Mouse (Mus musculus) liver, adult (tissue): Measurements from ENCODE around the gene Odf2.

Experiments used
- GATA4 ChIP-seq: IDR thresholded peaks from 2 replicates; pipeline ENCODE4 v1.6.1; 2014; ENCODE audit warnings: mild to moderate bottlenecking, low read length; ENCODE audit not compliant: insufficient replicate concordance

Odf2 gene

DNA sequence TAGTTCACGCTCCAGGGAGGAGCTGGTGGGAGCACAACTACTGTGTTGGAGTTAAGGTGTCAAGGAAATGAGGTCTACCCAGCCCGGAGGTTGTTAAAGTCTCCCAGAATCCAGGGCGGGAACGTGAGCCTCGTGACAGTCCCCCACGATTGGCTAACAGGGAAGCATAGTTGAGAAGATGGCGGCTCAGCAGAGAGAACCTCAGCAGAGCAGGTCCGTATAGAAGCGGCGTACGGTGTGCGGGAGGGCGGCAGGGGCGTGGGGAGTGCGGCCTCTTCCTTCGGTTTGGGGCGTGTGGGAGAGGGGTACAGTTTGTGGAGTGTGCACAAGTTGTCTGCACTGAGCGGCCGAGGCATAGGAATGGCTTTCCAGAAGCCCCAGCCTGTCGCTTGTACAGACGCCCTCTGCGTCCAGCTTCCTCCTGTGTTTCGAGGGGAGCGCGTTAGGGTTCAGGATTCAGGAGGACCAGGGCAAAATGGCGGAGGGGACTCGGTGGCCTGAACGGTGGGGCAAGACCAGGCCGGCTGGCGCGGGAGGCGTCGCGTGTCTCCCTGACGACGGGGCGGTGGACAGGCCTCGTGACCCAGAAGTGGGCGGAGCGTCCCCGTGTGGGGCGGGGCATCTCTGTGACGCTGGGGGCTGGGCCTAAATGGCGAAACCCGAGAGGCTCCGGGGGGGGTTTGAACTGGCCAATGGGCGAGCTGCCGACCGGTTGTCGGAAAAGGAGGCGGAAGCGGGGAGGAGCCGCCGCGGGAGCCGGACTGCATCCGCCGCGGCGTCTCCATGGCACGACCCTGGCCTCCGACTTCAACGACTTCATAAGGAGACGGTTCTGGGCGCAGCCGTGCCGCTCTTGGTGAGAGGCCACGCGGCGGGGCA, at the start of gene Odf2:
Gene Odf2, plus strand, starts transcription at position 156 of the 879 bp plus-strand sequence.
- TF ChIP-seq GATA4: no peak

DNA sequence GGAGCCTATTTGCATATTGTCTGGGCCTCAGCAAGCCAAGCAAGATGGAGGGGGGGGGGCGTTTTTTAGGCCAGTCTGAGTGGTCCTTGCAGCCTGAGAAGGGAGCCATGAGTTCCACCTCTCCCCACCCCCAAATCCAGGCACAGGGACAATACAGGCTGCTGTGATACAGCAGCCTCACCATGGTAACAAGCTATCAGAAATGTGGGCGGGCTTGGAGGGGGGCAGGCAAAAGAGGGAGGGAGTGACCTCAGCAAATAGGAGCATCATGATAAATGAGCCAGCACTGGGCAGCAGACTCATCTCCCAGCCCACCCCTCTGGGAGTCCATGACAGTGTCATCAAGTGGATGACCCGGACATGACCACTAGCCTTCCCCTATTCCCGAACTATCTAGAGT, 49.6 kb upstream of the Odf2 start:
- TF ChIP-seq GATA4: no peak

DNA sequence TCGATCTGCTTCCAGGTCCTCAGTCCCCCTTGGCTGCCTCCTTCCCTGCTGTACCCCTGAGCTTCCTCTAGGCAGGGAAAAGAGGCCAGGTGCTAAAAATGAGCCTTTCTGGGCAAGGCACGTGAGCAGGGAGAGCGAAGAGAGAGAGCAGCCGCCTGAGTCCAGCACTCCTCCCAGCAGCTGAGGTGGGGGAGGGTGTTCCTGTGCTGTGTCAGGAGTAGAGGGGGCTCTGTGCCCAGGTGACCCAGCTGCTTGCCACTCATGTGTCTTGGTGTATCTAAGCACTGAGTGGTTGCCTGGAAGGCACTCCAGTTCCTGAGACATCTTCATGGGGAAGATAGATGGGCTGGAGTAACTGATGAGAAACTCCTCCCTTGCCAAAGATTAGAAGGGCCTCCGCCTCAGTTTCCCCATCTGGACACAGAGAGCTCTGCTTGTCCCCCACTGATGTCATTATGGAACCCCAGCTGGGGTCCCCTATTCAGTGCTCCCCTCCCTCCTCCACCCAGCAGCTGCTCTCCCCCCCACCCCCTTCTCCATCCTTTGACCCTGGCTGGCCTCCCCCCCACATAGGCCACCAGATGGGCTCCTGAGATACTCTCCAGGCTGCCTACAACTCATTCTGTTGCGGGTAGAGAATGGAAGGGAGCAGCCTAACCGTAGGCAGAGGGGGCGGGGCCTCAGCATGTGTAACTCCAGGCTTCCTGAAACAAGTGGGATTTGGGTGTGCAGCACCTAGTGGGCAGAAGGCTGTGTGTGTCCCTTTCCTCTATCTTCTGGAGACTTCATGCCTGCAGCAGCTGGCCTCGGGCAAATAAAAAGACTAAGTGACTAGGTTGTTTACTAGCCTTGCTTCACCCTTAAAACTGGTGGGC, 45.6 kb upstream of the Odf2 start:
- no peak for TF ChIP-seq GATA4

DNA sequence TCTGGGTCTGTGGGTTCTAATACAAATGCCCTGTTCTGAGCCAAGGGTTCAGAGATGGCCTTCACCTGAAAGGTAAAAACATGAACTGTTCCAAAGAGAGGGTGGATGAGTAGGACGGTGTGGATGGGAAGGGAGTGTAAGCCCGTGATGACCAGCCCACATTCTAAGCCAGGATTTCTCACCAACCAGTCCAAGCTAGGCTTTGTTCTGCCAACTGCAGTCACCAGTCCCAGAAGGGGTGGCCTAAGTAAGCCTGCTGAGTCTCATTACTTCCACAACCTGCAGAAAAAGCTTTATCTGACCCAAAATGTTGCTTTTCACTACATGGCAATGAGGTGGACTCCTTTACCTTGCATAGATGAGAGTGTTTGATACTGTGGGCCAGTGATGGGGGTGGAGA, 44.9 kb upstream of the Odf2 start:
- no peak for TF ChIP-seq GATA4

DNA sequence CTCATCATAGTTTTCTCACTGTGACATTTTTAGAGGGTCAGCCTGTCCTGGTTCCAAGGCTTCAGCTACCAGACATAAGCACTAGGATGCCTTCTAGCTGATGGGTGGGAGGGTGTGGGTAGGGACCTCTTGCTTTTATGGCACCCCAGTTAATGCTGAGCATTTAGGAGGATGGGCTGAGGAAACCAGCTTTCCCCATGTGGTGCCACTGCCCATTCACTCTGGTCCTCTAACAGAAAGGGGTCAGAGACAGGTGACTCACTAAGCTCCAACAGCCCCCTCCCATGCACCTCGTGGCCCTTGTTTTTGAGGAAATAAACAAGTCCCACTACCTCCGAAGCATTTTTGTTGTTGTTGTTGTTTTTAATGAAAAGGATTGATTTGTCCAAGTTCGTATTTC, 44.4 kb upstream of the Odf2 start:
- no peak for TF ChIP-seq GATA4

DNA sequence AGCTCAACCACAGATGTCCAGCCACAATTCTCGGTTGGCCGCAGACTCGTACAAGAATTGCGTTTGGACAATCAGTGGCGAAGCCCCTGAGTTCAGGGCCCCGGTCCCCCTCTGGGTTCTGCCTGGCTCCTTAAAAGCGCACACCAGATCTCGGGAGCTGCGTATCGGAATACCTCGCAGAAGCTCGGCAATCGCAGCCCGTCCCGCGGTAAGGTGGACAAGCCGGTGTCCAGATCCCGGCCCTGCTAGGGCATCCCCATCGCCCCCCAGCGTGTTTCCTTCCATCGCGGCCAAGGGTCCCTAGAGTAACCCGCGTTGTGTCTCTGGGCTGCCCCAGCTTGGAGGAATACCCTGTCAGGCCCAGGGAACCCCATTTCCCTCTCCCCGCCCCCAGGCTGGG, 43.4 kb upstream of the Odf2 start:
- TF ChIP-seq GATA4: no peak

DNA sequence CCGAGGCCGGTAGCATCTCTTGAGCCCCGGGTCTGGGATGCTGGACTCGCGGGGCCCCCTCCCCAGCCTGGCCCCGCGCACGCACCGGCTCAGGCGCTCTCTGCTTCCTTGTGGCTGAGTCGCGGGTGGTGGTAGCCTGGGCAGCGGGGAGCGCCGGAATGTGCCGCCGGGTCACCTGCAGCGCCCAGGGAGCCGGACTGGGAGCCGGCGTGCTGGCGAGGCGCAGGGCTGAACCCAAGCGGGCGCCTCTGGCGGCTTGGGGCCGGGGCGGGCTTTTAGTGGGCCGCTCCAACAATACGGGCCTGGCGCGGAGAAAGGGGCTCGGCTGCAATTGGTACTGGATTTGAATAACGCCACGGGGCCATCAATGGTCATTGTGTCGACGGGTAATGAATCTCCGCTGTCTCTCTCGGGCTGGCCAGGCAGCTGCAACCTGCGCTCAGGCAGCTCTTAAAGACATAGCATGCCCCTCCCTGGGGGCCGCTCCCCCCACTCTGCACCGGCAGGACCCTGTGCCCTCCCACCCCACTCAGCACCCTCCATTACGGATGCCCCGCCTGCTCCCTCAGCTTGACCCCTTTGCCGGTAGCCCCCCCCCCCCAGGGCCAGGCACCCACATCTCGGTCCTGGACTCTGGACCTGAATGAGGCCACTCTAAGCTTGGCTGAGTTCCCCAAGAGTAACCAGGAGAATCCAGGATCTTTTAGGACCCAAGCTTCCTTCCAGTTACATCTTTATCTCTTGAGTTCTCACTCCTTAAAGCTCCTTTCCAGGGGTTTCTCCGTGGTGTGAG, 42.8 kb upstream of the Odf2 start:
- no peak for TF ChIP-seq GATA4

DNA sequence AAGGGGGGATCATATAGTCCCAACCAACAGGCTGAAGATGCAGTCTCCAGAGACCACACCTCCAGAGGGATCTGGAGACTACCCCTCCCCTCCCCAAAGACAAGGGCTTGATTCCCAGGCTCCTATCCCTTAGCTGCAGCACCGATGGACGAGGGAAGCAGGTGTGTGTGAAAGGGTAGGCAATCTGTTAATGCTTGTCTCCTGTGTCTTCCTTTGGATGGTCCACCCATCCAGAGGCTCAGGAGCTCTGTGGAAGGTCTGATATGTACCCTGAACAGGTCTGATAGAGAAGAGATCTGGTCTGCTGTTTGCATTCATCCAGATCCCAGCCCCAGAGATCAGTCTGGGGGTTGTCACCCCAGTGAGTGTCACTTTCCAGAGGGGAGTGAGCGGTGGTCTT, 42.1 kb upstream of the Odf2 start:
- no peak for TF ChIP-seq GATA4

DNA sequence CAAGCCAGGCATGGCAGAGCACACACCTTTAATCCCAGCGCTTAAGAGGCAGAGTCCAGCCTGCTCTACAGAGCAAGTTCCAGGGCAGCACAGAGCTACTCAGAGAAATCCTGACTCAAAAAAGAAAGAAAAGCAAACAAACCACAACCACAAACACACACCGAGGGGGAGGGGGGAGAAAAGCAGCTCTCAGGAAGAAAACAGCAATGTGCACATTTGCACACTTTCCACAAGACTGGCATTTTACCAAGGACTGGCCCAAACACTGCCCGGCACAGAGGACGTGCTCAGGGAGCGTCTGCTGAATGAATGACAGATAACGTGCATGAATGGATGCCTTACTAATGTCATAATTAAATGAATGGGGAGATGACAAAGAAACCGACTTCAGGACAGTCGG, 40.0 kb upstream of the Odf2 start:
- TF ChIP-seq GATA4: no peak

DNA sequence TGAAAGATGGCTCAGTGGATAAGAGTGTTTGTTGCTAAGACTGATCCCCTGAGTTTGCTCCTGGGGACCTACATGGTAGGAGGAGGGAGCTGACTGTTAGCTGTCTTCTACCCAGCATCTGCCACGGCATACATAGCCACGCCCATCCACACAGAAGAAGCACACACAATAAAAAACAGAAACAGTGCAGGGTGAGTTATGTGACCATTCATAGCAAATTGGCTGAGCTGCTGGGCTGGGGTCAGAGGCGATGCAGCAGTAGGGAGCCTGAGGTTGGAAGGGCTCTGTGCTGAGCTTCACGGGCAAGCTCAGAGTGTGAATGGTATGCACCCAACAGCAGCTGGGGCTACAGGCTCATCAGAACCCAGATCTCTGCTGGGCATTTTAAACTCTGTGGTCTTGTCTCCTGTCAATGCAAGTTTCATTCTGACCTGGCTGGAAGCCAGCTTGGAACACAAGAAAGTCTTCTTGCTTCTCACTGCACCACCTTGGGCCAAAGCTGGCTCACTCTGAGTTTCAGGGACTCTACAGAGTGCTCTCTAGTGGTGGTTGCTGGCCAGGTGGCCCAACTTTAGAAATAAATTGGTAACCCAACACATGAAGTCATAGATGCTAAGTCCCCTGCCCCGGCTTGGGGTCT, 39.1 kb upstream of the Odf2 start:
- no peak for TF ChIP-seq GATA4

DNA sequence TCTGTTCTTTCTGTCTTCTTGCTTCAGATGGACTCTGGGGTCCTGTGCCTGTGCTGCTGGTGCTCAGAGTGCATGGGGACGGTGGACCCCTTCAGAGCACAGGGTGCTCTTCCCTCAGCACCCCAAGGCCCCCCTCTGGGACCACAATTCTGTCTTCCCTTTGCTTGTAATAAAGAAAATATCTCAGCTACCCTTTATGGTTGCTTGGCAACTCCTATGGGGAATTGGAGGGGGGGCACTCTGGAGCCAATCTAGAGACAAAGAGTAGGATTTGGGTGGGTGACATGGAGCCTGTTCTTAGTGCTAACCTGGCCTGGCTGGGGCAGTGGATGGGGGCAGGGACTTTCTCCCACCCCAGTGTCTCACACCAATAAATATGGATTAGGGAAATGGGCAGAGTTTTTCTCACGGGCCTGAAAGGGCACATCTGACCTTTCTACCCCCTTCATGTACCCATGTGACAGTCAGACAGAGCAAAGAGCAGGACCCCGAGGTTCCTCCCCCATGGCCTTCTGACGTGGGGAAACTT, 36.0 kb upstream of the Odf2 start:
- no peak for TF ChIP-seq GATA4

DNA sequence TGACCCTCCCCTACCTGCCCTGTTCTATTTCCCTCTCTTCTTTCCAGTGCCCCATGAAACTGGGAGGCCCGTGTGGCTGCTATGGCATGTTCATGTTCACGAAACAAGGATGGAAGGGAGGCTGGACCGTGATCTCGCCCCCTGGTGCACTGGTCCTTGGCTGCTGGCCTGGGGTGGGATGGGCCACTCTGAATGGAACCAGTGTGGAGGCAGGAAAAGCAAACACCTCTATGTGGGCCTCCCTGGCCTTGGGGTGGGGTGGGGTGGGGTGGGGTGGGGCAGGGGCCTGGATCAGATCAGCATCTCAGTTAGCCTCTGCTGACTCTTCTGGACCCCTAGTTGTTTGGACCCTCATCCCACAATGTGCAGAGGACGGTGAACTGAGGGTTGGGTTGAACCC, 35.3 kb upstream of the Odf2 start:
- no peak for TF ChIP-seq GATA4

DNA sequence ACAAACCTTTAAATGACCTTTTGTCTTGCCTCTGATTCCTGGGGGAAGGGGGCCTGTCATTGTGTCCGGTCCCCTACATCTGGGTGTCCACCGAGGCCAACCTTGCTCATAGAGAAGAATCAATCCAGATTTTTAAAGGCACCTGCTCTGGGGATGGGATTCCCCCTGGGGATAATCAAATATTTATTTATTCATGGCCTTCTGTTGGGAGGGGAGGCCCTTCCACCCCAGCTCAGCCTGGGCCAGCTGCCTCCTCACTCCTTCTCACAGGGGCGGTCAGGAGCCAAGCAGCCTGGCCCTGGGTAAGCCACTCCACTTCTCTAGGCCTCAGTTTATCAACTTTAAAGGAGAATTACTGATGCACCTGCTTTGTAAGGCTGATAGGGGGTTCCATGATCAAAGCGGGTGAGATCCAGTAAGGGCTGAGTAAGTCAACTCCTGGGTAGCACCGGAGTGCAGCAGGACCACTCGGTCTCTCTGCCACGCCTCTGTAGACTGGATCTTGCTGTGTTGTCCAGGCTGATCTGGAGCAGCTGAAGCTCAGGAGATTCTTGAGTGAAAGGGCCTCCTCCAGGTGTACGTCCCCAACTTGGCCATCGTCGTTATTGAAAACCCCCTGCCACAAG, 33.3 kb upstream of the Odf2 start:
- TF ChIP-seq GATA4: no peak
